Mouse (Mus musculus): ENCODE measurements around the gene Meiob. TPM values are rescaled to one million over a fixed set of nuclear protein-coding genes. Genes with fewer than 3 reads are reported as not detected.

The Meiob gene
- polyA plus RNA-seq, 1 experiment from 2014 or later, result 1.5 TPM

DNA sequence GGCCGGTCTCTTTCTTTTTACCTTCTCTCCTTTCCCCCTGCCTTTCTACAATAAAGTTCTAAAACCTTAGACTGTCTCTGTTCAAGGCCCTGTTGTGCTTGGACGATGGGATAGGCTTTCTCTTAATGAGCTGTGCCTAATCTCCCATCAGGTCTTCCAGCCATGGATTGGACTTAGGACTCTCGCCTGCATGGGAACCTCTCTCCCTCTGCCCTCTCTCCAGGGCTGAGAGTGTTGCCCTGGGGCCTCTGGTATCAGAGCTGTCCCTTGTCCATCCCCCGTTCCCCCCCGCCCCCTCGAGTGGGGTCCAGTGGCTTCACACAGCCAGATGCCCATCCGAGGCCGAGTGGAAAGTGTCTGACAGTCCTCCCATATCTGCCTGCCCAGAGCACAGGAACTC is 70.9 kb downstream of the Meiob start:
- H3K27ac ChIP-seq, result no peak overlapping the region
- DNase-seq (no peak), ATAC-seq (ENCODE audit: low read depth) (no peak)
- no peaks in the 10 kb centered on the region; the same call in 1 of the 2 replicates for H3K27me3 ChIP-seq
- no peaks in the 10 kb centered on the region for H3K9me3 ChIP-seq (replicated peaks)
- H3K36me3 ChIP-seq, result no peaks in the 10 kb centered on the region
- no peak overlapping the region for H3K4me2 ChIP-seq
- H3K4me3 ChIP-seq (replicated peaks), result no peak overlapping the region
- peaks cover 25% of the 10 kb centered on the region for H3K4me1 ChIP-seq (replicated peaks)
- WGBS (ENCODE audit: insufficient replicate concordance), result 61% methylated on average over 8 of the region's 8 CpGs
- no peak overlapping the region for H3K9ac ChIP-seq

DNA sequence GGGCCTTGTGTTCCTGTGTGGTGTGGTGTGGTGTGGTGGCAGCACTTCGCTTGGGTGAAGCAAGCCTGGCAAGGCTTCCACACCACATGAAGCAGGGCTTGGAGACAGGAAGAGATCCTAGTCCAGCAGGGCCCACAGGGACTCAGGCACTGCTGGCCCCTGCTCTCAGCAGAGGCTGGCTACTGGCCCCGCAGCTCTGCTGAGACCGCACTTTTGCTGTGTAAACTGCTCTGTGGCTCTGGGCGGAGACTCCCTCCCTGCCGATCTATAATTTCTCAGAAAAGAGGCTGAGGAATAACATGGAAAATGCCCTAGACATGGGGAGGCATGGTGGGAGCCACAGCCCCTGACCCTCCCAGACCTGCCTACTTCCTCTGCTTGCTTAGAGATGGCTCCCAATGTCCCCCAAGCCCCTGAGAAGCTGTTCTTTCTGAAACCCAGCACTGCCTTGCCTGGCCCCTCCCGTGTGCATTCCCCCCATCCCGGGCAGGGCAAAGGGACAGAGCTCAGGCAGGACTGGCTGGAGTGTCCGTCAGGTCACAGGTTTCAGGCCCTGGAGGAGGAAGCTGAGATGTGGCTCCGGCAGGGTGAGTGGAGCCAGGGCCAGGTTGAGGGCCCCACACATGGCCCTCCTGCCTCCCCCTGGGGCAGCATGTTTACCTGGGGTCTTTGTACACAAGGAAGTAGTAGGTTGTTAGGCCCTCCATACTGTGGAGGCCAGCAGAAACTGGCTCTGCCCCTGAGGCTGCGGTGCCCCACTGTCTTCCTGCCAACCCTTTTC is 73.4 kb downstream of the Meiob start:
- H3K9ac ChIP-seq, result peak overlapping the region; percentile 23
- peak; percentile 53 for ATAC-seq (ENCODE audit: low read depth)
- H3K9me3 ChIP-seq (replicated peaks), result no peaks in the 10 kb centered on the region
- WGBS (ENCODE audit: insufficient replicate concordance), result 56% methylated on average over 10 of the region's 10 CpGs
- H3K4me2 ChIP-seq, result peak overlapping the region; percentile 32
- peaks cover 9% of the 10 kb centered on the region for H3K36me3 ChIP-seq
- DNase-seq, result no peak
- peaks cover 30% of the 10 kb centered on the region for H3K4me1 ChIP-seq (replicated peaks)
- H3K4me3 ChIP-seq (replicated peaks), result no peak overlapping the region
- peak overlapping the region; percentile 65 for H3K27ac ChIP-seq
- no peaks in the 10 kb centered on the region for H3K27me3 ChIP-seq

DNA sequence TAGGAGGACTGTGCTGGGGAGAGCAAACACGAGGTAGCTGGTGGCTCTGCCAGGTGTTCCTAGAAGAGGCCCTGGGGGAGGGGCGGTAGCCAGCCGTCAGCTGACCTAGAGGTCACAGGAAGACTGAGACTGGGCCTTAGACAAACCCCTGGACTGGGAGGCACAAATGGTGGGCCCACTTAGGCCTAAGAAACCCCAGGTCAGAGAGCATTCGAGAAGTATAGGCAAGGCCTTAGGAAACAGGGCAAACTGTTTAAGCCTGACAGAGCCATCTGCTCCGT is 74.0 kb downstream of the Meiob start:
- H3K36me3 ChIP-seq, result peaks cover 14% of the 10 kb centered on the region
- peaks cover 30% of the 10 kb centered on the region for H3K4me1 ChIP-seq (replicated peaks)
- H3K4me3 ChIP-seq (replicated peaks), result no peak overlapping the region
- peak overlapping the region; percentile 32 for H3K4me2 ChIP-seq
- DNase-seq (no peak), ATAC-seq (ENCODE audit: low read depth) (peak; percentile 21; the same call in 1 of the 2 replicates)
- 48% methylated on average over 5 of the region's 5 CpGs for WGBS (ENCODE audit: insufficient replicate concordance)
- no peaks in the 10 kb centered on the region for H3K9me3 ChIP-seq (replicated peaks)
- peak overlapping the region; percentile 36 for H3K9ac ChIP-seq
- peak overlapping the region; percentile 65 for H3K27ac ChIP-seq
- H3K27me3 ChIP-seq, result no peaks in the 10 kb centered on the region

GRCm38 (mm10) chr17:24878531-24878930 is 74.4 kb downstream of the Meiob start:
- ATAC-seq (ENCODE audit: low read depth) (no peak), DNase-seq (no peak)
- peaks cover 19% of the 10 kb centered on the region for H3K36me3 ChIP-seq
- H3K27me3 ChIP-seq, result no peaks in the 10 kb centered on the region
- 71% methylated on average over 8 of the region's 8 CpGs for WGBS (ENCODE audit: insufficient replicate concordance)
- peak overlapping the region; percentile 36; the same call in 1 of the 2 replicates for H3K9ac ChIP-seq
- no peak overlapping the region for H3K4me3 ChIP-seq (replicated peaks)
- peak overlapping the region; percentile 65 for H3K27ac ChIP-seq
- no peaks in the 10 kb centered on the region for H3K9me3 ChIP-seq (replicated peaks)
- H3K4me2 ChIP-seq, result peak overlapping the region; percentile 32; the same call in 1 of the 2 replicates
- H3K4me1 ChIP-seq (replicated peaks), result peaks cover 31% of the 10 kb centered on the region

DNA sequence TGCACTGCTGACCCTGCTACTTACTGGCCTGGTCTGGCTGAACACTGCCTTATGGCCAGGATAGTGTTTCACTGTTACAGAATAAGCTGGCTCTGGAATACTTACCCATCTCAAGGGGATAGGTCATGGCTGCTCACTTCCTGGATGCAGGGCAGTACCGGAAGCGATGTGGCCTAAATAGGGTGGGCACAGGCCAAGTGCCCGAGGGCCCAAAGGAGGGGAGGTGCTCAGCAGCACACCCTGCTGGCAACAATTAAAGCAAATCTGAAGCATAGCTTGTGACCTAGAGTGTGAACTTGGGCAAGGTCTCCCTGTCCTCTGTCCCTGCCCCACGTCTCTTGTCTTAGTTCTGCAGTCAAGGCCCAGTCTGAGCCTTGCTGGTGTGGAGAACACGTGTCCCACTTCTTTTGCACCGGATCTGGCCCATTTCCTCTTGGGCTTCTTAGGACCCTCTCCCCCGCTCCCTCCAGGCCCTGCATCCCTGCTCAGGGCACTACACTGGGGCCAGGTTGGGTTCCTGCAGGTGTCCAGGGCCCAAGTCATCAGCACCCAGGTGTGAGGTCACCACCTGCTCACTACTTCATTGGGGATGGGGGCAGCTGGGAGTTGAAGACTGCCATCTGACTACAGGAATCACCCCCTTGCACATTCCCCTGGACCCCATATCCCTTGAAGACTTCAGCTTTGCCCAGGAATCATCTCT is 77.8 kb downstream of the Meiob start:
- Histone ChIP-seq H3K9me3 (replicated peaks) (no peaks in the 10 kb centered on the region), H3K4me1 (replicated peaks) (peaks cover 44% of the 10 kb centered on the region), H3K36me3 (peaks cover 35% of the 10 kb centered on the region), H3K4me2 (no peak overlapping the region), H3K27ac (no peak overlapping the region), H3K27me3 (no peaks in the 10 kb centered on the region), H3K4me3 (replicated peaks) (no peak overlapping the region), H3K9ac (no peak overlapping the region)
- WGBS (ENCODE audit: insufficient replicate concordance), result 45% methylated on average over 7 of the region's 7 CpGs
- ATAC-seq (ENCODE audit: low read depth) (no peak), DNase-seq (no peak)

DNA sequence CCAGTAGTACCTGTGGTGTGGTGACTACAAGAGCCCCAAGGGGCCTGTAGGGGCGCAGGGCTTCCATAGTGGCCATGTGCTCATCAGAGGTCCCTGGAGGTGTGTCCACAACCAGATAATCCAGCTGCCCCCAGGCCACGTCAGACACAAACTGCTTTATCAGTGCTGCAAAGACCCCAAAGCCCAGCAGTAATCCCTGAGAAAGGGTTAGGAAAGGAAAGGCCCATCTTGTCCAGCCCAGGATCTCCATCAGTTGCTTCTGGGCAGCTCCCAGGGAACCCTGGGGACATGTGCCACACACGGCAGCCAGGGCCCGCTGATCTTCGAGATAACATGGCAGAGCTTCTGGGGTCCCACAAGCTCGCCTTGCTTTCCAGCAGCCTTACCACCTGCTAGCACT is 80.3 kb downstream of the Meiob start:
- 72% methylated on average over 6 of the region's 6 CpGs for WGBS (ENCODE audit: insufficient replicate concordance)

GRCm38 (mm10) chr17:24885356-24886133 is 81.5 kb downstream of the Meiob start:
- H3K9me3 ChIP-seq (replicated peaks), result no peaks in the 10 kb centered on the region
- peak overlapping the region; percentile 70 for H3K27ac ChIP-seq
- DNase-seq (no peak), ATAC-seq (ENCODE audit: low read depth) (0 out of 2 replicates have a peak, but pooled peaks have one; percentile 0)
- H3K4me3 ChIP-seq (replicated peaks), result peak overlapping the region; percentile 99
- H3K27me3 ChIP-seq, result no peaks in the 10 kb centered on the region
- peaks cover 57% of the 10 kb centered on the region for H3K36me3 ChIP-seq
- WGBS (ENCODE audit: insufficient replicate concordance), result 16% methylated on average over 22 of the region's 22 CpGs
- peak overlapping the region; percentile 88 for H3K9ac ChIP-seq
- H3K4me1 ChIP-seq (replicated peaks), result peaks cover 56% of the 10 kb centered on the region
- H3K4me2 ChIP-seq, result peak overlapping the region; percentile 95

More for the DNA sequence above, 80.3 kb downstream of the Meiob start:
- DNase-seq (no peak), ATAC-seq (ENCODE audit: low read depth) (no peak)
- H3K4me3 ChIP-seq (replicated peaks), result peak overlapping the region; percentile 99
- H3K36me3 ChIP-seq, result peaks cover 46% of the 10 kb centered on the region
- H3K27ac ChIP-seq, result no peak overlapping the region
- peak overlapping the region; percentile 95 for H3K4me2 ChIP-seq
- H3K9ac ChIP-seq, result peak overlapping the region; percentile 88
- H3K27me3 ChIP-seq, result no peaks in the 10 kb centered on the region
- H3K9me3 ChIP-seq (replicated peaks), result no peaks in the 10 kb centered on the region
- H3K4me1 ChIP-seq (replicated peaks), result peaks cover 52% of the 10 kb centered on the region

DNA sequence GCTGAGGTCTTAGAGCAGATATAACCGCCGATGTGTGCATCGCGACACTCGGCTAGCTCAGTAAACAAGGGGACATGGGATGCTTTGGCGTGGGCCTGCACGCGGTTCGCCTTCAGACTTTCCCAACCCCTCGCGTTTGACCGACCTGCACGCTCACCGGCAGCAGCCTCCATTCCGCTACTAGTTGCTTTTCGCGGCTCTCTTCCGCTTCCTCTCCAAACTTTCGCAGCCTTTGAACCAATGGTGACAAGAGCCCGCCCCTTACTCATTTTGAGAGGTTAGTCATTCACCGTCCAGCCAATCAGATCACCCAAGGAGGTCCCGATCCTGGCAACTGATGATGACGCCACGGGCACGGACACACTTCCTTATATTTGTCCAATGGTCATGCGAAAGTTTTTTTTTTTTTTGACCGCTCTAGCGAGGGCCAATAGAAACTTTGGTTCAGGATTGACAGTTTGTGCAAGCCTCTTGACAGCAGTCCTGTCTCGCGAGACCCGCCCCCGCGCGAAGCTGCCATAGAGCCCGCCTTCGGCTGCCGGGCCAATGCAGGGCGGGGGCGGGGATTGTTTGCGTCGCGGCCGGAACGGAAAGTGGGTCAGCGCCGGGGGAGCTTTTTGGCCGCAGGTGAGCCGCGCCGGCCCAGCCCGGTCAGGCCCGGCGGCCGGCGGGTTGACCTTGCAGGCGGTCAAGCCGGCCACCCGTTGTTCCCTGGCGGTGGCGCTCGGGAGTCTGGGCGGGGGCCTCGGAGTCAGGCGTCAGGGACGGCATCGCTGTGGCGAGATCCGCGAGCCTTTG is 82.2 kb downstream of the Meiob start, which contains the start of the genes Nubp2 and Spsb3:
Nubp2 (minus strand) TSS at position 216 of the 798 bp plus-strand sequence.
Spsb3 (plus strand) TSS at position 510 of the 798 bp plus-strand sequence.
- peak within 1 kb of the TSS; percentile 93 for H3K27ac ChIP-seq
- peaks cover 63% of the 10 kb centered on the region for H3K4me1 ChIP-seq (replicated peaks)
- peaks cover 65% of the 10 kb centered on the region for H3K36me3 ChIP-seq
- peak within 1 kb of the TSS; percentile 95 for H3K4me2 ChIP-seq
- DNase-seq (peak; percentile 96), ATAC-seq (ENCODE audit: low read depth) (peak; percentile 93)
- no peaks in the 10 kb centered on the region for H3K9me3 ChIP-seq (replicated peaks)
- H3K9ac ChIP-seq, result peak within 1 kb of the TSS; percentile 98
- peak within 1 kb of the TSS; percentile 99 for H3K4me3 ChIP-seq (replicated peaks)
- under 1% methylated on average over 69 of the region's 69 CpGs for WGBS (ENCODE audit: insufficient replicate concordance)
- no peaks in the 10 kb centered on the region for H3K27me3 ChIP-seq

GRCm38 (mm10) chr17:24886932-24887271 is 82.8 kb downstream of the Meiob start:
- WGBS (ENCODE audit: insufficient replicate concordance), result under 1% methylated on average over 18 of the region's 18 CpGs
- ATAC-seq (ENCODE audit: low read depth), result peak; percentile 44
- H3K4me1 ChIP-seq (replicated peaks), result peaks cover 60% of the 10 kb centered on the region

GRCm38 (mm10) chr17:24887291-24888080 is 83.4 kb downstream of the Meiob start:
- Histone ChIP-seq H3K36me3 (peaks cover 69% of the 10 kb centered on the region), H3K4me3 (replicated peaks) (peak overlapping the region; percentile 99), H3K4me1 (replicated peaks) (peaks cover 58% of the 10 kb centered on the region), H3K4me2 (peak overlapping the region; percentile 93), H3K9ac (peak overlapping the region; percentile 98), H3K9me3 (replicated peaks) (no peaks in the 10 kb centered on the region), H3K27ac (peak overlapping the region; percentile 93), H3K27me3 (no peaks in the 10 kb centered on the region)
- WGBS (ENCODE audit: insufficient replicate concordance), result 57% methylated on average over 18 of the region's 18 CpGs
- no peak for ATAC-seq (ENCODE audit: low read depth)
- no peak for DNase-seq

More at GRCm38 (mm10) chr17:24886932-24887271, 82.8 kb downstream of the Meiob start:
- Histone ChIP-seq H3K27ac (peak overlapping the region; percentile 93), H3K4me2 (peak overlapping the region; percentile 93), H3K36me3 (peaks cover 69% of the 10 kb centered on the region), H3K9me3 (replicated peaks) (no peaks in the 10 kb centered on the region), H3K4me3 (replicated peaks) (peak overlapping the region; percentile 99), H3K27me3 (no peaks in the 10 kb centered on the region), H3K9ac (peak overlapping the region; percentile 98)
- DNase-seq, result no peak

Data from liver, embryonic 13.5 days (tissue).